Mouse (Mus musculus) retina, postnatal 1 day (tissue): Measurements from ENCODE around the gene Eif3b.

ENCODE experiments used
- DNase-seq: peaks from one replicate; pipeline ENCODE4 v3.0.0-alpha.2; 2012

The Eif3b gene

GRCm38 (mm10) chr5:140418489-140419441 lies at the start of gene Eif3b:
Eif3b (plus strand) TSS chr5:140419328.
- peak; percentile 97 for DNase-seq

GRCm38 (mm10) chr5:140369466-140369865 lies 49.7 kb upstream of the Eif3b start:
- DNase-seq = no peak

GRCm38 (mm10) chr5:140370446-140371254 lies 48.5 kb upstream of the Eif3b start:
- DNase-seq = no peak

GRCm38 (mm10) chr5:140371671-140372070 lies 47.5 kb upstream of the Eif3b start:
- no peak for DNase-seq

GRCm38 (mm10) chr5:140373711-140374110 lies 45.4 kb upstream of the Eif3b start:
- DNase-seq = no peak

- peak; percentile 43 for DNase-seq
Measured at GRCm38 (mm10) chr5:140374226-140374625, 44.9 kb upstream of the Eif3b start.

- no peak for DNase-seq
Measured at GRCm38 (mm10) chr5:140375249-140375829, 43.8 kb upstream of the Eif3b start.

- no peak for DNase-seq
Measured at GRCm38 (mm10) chr5:140378121-140378853, 40.8 kb upstream of the Eif3b start.

- no peak for DNase-seq
Measured at GRCm38 (mm10) chr5:140379299-140379698, 39.8 kb upstream of the Eif3b start.

- no peak for DNase-seq
Measured at GRCm38 (mm10) chr5:140381156-140381555, 38.0 kb upstream of the Eif3b start.

- DNase-seq = no peak
Measured at GRCm38 (mm10) chr5:140382688-140383087, 36.4 kb upstream of the Eif3b start.

GRCm38 (mm10) chr5:140383559-140383958 lies 35.6 kb upstream of the Eif3b start:
- peak; percentile 45 for DNase-seq

GRCm38 (mm10) chr5:140384462-140384861 lies 34.7 kb upstream of the Eif3b start:
- no peak for DNase-seq

- no peak for DNase-seq
Measured at GRCm38 (mm10) chr5:140387236-140387635, 31.9 kb upstream of the Eif3b start.

GRCm38 (mm10) chr5:140387816-140388510 lies 31.2 kb upstream of the Eif3b start:
- no peak for DNase-seq

- peak; percentile 97 for DNase-seq
Measured at GRCm38 (mm10) chr5:140388588-140389576, 30.2 kb upstream of the Eif3b start, which contains the start of gene Snx8. Snx8 (minus strand) TSS chr5:140389262.

GRCm38 (mm10) chr5:140389647-140390046 lies 29.5 kb upstream of the Eif3b start:
- DNase-seq = no peak

- no peak for DNase-seq
Measured at GRCm38 (mm10) chr5:140391435-140391834, 27.7 kb upstream of the Eif3b start.

GRCm38 (mm10) chr5:140391981-140392380 lies 27.1 kb upstream of the Eif3b start:
- no peak for DNase-seq

- no peak for DNase-seq
Measured at GRCm38 (mm10) chr5:140392701-140393100, 26.4 kb upstream of the Eif3b start.
